Mouse (Mus musculus) left cerebral cortex, postnatal 25 days (tissue): Measurements from ENCODE around the gene Gprc5c. TPM values are rescaled to one million over a fixed set of nuclear protein-coding genes. Genes with fewer than 3 reads are reported as not detected.
A peak's percentile ranks its signal among the peaks of the same experiment; 100 is the strongest.
"Not testable (repeated sequence)": the region's sequence is repeated elsewhere in the genome, so short reads cannot be mapped to it uniquely, and the experiment has no call there.

ENCODE experiments used
- DNase-seq, 2 experiments: peaks; one replicate each; pipeline ENCODE4 v3.0.0; 2022; ENCODE audit warnings: low spot score in 2 of 2, mixed read lengths in 1 of 2
- intact Hi-C: fragments of 180-260 bp; cut with DNase I; formaldehyde crosslinking; loops from one replicate; pipeline ENCODE4 v1.15.1; 2025
- total RNA-seq, 2 experiments: library from RNA; stranded (reverse); gene quantifications; 2 replicates each; pipeline ENCODE4 v1.2.3; 2021

Gene Gprc5c
- total RNA-seq, 2 experiments from 2014 or later = 4.2 to 6.4 TPM

- no peak for DNase-seq
- intact Hi-C loops = no loop called here
Observed at GRCm38 (mm10) chr11:114884380-114885100, 33.6 kb downstream of the Gprc5c start.

GRCm38 (mm10) chr11:114889991-114890518, 39.1 kb downstream of the Gprc5c start, which contains the start of gene Cd300a:
TSS of gene Cd300a (plus strand) at chr11:114890041.
- intact Hi-C loops = no loop called here

GRCm38 (mm10) chr11:114890542-114890941, 39.6 kb downstream of the Gprc5c start:
- intact Hi-C loops = no loop called here
- DNase-seq = no peak

More at GRCm38 (mm10) chr11:114889991-114890518, 39.1 kb downstream of the Gprc5c start, which contains the start of gene Cd300a:
- no peak for DNase-seq

- no peak for DNase-seq
- intact Hi-C loops = no loop called here
Observed at GRCm38 (mm10) chr11:114896085-114896484, 45.1 kb downstream of the Gprc5c start.

- no peak for DNase-seq
- intact Hi-C loops = no loop called here
Observed at GRCm38 (mm10) chr11:114898026-114898425, 47.1 kb downstream of the Gprc5c start.

GRCm38 (mm10) chr11:114903224-114903623, 52.3 kb downstream of the Gprc5c start:
- intact Hi-C loops = no loop called here
- no peak for DNase-seq

GRCm38 (mm10) chr11:114907567-114907966, 56.6 kb downstream of the Gprc5c start:
- no peak for DNase-seq
- intact Hi-C loops = no loop called here

- no peak for DNase-seq
- intact Hi-C loops = no loop called here
Observed at GRCm38 (mm10) chr11:114908086-114908485, 57.1 kb downstream of the Gprc5c start.

- intact Hi-C loops = not testable (repeated sequence)
Observed at GRCm38 (mm10) chr11:114909538-114909937, 58.6 kb downstream of the Gprc5c start.

GRCm38 (mm10) chr11:114912847-114913246, 61.9 kb downstream of the Gprc5c start:
- intact Hi-C loops = loop anchor here (1.0 to 5.0 kb wide), 4 partner anchors 33 to 241 kb away; no protein-coding TSS in a partner anchor
- DNase-seq = peak; percentile 83 to 86

More at GRCm38 (mm10) chr11:114909538-114909937, 58.6 kb downstream of the Gprc5c start:
- not testable (repeated sequence) for DNase-seq

GRCm38 (mm10) chr11:114914978-114915377, 64.0 kb downstream of the Gprc5c start:
- intact Hi-C loops = loop anchor here (5.0 kb wide), 1 partner anchor 243 kb away; no protein-coding TSS in a partner anchor
- no peak for DNase-seq

- intact Hi-C loops = no loop called here
- DNase-seq = no peak
Observed at GRCm38 (mm10) chr11:114917120-114917519, 66.2 kb downstream of the Gprc5c start.

Other genes with a start within 250 kb of the Gprc5c start
- gene Rpl38, start 182.6 kb upstream of the Gprc5c start, total RNA-seq = 100 to 1,000 TPM; 765 to 799 TPM
- 10 to 100 TPM; 18.6 to 21.4 TPM for gene Ttyh2, start 175.7 kb upstream of the Gprc5c start, total RNA-seq
- 1 to 10 TPM in 1 of 2 experiments, under 1 TPM in 1; 0.62 to 1.4 TPM for gene Dnaic2, start 123.7 kb upstream of the Gprc5c start, total RNA-seq
- gene Kif19a, start 85.8 kb upstream of the Gprc5c start, total RNA-seq = 1 to 10 TPM; 4.8 to 5.3 TPM
- gene Btbd17, start 55.2 kb upstream of the Gprc5c start, total RNA-seq = 10 to 100 TPM; 35.6 to 39.8 TPM
- gene Gpr142, start 52.2 kb upstream of the Gprc5c start, total RNA-seq = not detected
- gene Cd300a, start 38.9 kb downstream of the Gprc5c start, total RNA-seq = under 1 TPM; 0.37 to 0.55 TPM
- gene Cd300lb, start 83.2 kb downstream of the Gprc5c start, total RNA-seq = not detected
- not detected for gene Cd300c, start 118.0 kb downstream of the Gprc5c start, total RNA-seq
- gene Cd300ld, start 138.8 kb downstream of the Gprc5c start, total RNA-seq = not detected
- 1 to 10 TPM; 2.8 to 3.0 TPM for gene Cd300c2, start 150.7 kb downstream of the Gprc5c start, total RNA-seq
- gene Cd300ld2, start 165.0 kb downstream of the Gprc5c start, total RNA-seq = not detected
- under 1 TPM in 1 of 2 experiments, not detected in 1; 0.55 TPM for gene Cd300ld4, start 175.9 kb downstream of the Gprc5c start, total RNA-seq
- gene Cd300ld5, start 186.6 kb downstream of the Gprc5c start, total RNA-seq = under 1 TPM; 0.55 to 0.60 TPM
- gene Cd300ld3, start 197.3 kb downstream of the Gprc5c start, total RNA-seq = under 1 TPM in 1 of 2 experiments, not detected in 1; 0.60 TPM
- gene Cd300e, start 211.0 kb downstream of the Gprc5c start, total RNA-seq = not detected
- under 1 TPM; 0.76 to 0.99 TPM for gene Rab37, start 240.3 kb downstream of the Gprc5c start, total RNA-seq